Mouse (Mus musculus) olfactory bulb, adult 2 months (tissue): ENCODE results near the gene Syt2.

ENCODE experiments used
- CTCF ChIP-seq: fragments of 200-500 bp; IDR thresholded peaks from 2 replicates; pipeline ENCODE4 v1.5.1; 2012; ENCODE audit warnings: low read depth, mild to moderate bottlenecking, low read length, moderate library complexity; ENCODE audit not compliant: insufficient read depth
- POLR2A ChIP-seq: fragments of 200-500 bp; IDR thresholded peaks from 2 replicates; pipeline ENCODE4 v1.6.1; 2012; ENCODE audit warnings: mild to moderate bottlenecking, low read depth, low read length, moderate library complexity; ENCODE audit not compliant: insufficient read depth

GRCm38 (mm10) chr1:134660163-134660562 lies 13.7 kb downstream of the Syt2 start:
- no peak for TF ChIP-seq CTCF
- no peak for TF ChIP-seq POLR2A
